Mouse (Mus musculus) heart, adult 2 months (tissue): ENCODE measurements at regions not wholly inside any gene's neighbourhood (a gene's known extent, or its start where the extent isn't known, plus 50 kb on each side); places are given as distances from the start of the nearest gene placed in this dataset.

Source experiments
- CTCF ChIP-seq: fragments of 200-600 bp; IDR thresholded peaks from 2 replicates; pipeline ENCODE4 v1.8.1; 2022; ENCODE audit warnings: antibody characterized with exemption, mild to moderate bottlenecking, moderate library complexity
- EP300 ChIP-seq: fragments of 200-500 bp; IDR thresholded peaks from 2 replicates; pipeline ENCODE4 v1.6.1; 2011; ENCODE audit warnings: low read depth, low read length, control low read depth; ENCODE audit not compliant: insufficient read depth
- POLR2A ChIP-seq: fragments of 200-500 bp; IDR thresholded peaks from 2 replicates; pipeline ENCODE4 v1.6.1; 2011; ENCODE audit warnings: mild to moderate bottlenecking, low read depth, low read length, control low read depth; ENCODE audit not compliant: insufficient read depth

- TF ChIP-seq CTCF (no peak), POLR2A (no peak), EP300 (no peak)
Observed at GRCm38 (mm10) chr2:45514290-45515180, 397.3 kb upstream of the Zeb2 start.
